8 mouse cellular contexts compared by ENCODE assay signal in genomic region chr16:4586531-4587123, GRCm38 (mm10). TPM values are rescaled to one million over a fixed set of nuclear protein-coding genes. Genes with fewer than 3 reads are reported as not detected.
DNase-seq lines count a peak whose midpoint lies in the region; ATAC-seq and TF ChIP-seq lines count a peak whose summit lies in the region.

No protein-coding gene starts in this region.

- ATAC-seq in activated CD4-positive, CD25-positive, alpha-beta regulatory T cell, adult 4 months = peak; percentile 84

- 0 out of 2 replicates have a peak, but pooled peaks cover 1% of the 10 kb centered on the region for H3K4me1 ChIP-seq in cortical plate, adult 2 months (ENCODE audit: control insufficient read depth, insufficient read depth, low read length)
- H3K4me1 ChIP-seq in megakaryocyte, embryonic 14.5 days = peaks cover 40% of the 10 kb centered on the region

- no peaks in the 10 kb centered on the region for H3K9me3 ChIP-seq in megakaryocyte, embryonic 14.5 days

- no peak for TF ChIP-seq CTCF in cortical plate, adult 2 months (IDR thresholded peaks at IDR 0.05; ENCODE audit: extremely low read depth, insufficient read depth, low read length)

- H3K4me3 ChIP-seq in cortical plate, adult 2 months (ENCODE audit: insufficient read depth, low read length) = peak overlapping the region; percentile 41
- peak overlapping the region; percentile 91 for H3K4me3 ChIP-seq in megakaryocyte, embryonic 14.5 days (replicated peaks)

- DNase-seq in gastrocnemius, adult 8-10 months (ENCODE audit: low spot score in 2 of 2) = peak; percentile 97 to 99
- peak; percentile 81 for DNase-seq in hindlimb bud, embryonic 11.5 days (ENCODE audit: extremely low spot score, low read depth, low spot score)
- DNase-seq in left cerebral cortex, adult 8-10 months (ENCODE audit: low spot score in 2 of 2) = peak; percentile 66 to 90
- peak; percentile 92 to 94 for DNase-seq in right cerebral cortex, postnatal 10 days (ENCODE audit: low spot score in 2 of 2)
- DNase-seq in urinary bladder, postnatal 25 days (ENCODE audit: low spot score) = peak; percentile 96

- no peaks in the 10 kb centered on the region for H3K36me3 ChIP-seq in megakaryocyte, embryonic 14.5 days (replicated peaks; ENCODE audit: low read length)

- TF ChIP-seq POLR2A in cortical plate, adult 2 months (IDR thresholded peaks at IDR 0.05; ENCODE audit: extremely low read depth, insufficient read depth, low read length) = 0 out of 2 replicates have a peak, but pooled peaks have one; percentile 24

- H3K27me3 ChIP-seq in megakaryocyte, embryonic 14.5 days (replicated peaks) = no peaks in the 10 kb centered on the region

- no peak overlapping the region for H3K27ac ChIP-seq in cortical plate, adult 2 months (ENCODE audit: insufficient read depth, low read length)

RNA-seq across cellular contexts. Expression of gene Glis2, which starts 7.9 kb away (rescaled TPM):
- under 1 TPM in 1 of 2 experiments, not detected in 1; 0.71 TPM for polyA plus RNA-seq in activated CD4-positive, CD25-positive, alpha-beta regulatory T cell, adult 4 months (2017; shearing (Covaris generic))
- polyA plus RNA-seq in cortical plate, adult 2 months (2012; rRNA removed) = 17.3 and 22.1 TPM in 2 replicates
- total RNA-seq in gastrocnemius, adult 8-10 months (2022) = 1 to 10 TPM; 1.8 to 4.0 (median 3.5) TPM
- 10 to 100 TPM; 11.1 to 20.7 (median 16.6) TPM for total RNA-seq in left cerebral cortex, adult 8-10 months (2022)
- polyA plus RNA-seq in megakaryocyte, embryonic 14.5 days (2012; ENCODE audit: insufficient read depth, low replicate concordance) = 0.62 and 2.0 TPM in 2 replicates

RNA-seq across cellular contexts. Expression of gene Tfap4, which starts 27.0 kb away (rescaled TPM):
- polyA plus RNA-seq in activated CD4-positive, CD25-positive, alpha-beta regulatory T cell, adult 4 months (2017; shearing (Covaris generic)) = 1 to 10 TPM; 4.1 to 6.2 TPM
- polyA plus RNA-seq in cortical plate, adult 2 months (2012; rRNA removed) = 3.9 and 5.0 TPM in 2 replicates
- total RNA-seq in gastrocnemius, adult 8-10 months (2022) = 1 to 10 TPM; 3.2 to 5.5 (median 3.7) TPM
- 1 to 10 TPM; 5.5 to 8.1 (median 6.9) TPM for total RNA-seq in left cerebral cortex, adult 8-10 months (2022)
- 27.6 and 46.2 TPM in 2 replicates for polyA plus RNA-seq in megakaryocyte, embryonic 14.5 days (2012; ENCODE audit: insufficient read depth, low replicate concordance)

RNA-seq across cellular contexts. Expression of gene Pam16, which starts 38.2 kb away (rescaled TPM):
- 10 to 100 TPM; 30.5 to 37.9 TPM for polyA plus RNA-seq in activated CD4-positive, CD25-positive, alpha-beta regulatory T cell, adult 4 months (2017; shearing (Covaris generic))
- polyA plus RNA-seq in cortical plate, adult 2 months (2012; rRNA removed) = 99.3 and 101 TPM in 2 replicates
- 100 to 1,000 TPM in 3 of 4 experiments, 10 to 100 TPM in 1; 93.3 to 129 (median 113) TPM for total RNA-seq in gastrocnemius, adult 8-10 months (2022)
- total RNA-seq in left cerebral cortex, adult 8-10 months (2022) = 10 to 100 TPM; 79.9 to 99.6 (median 92.2) TPM
- polyA plus RNA-seq in megakaryocyte, embryonic 14.5 days (2012; ENCODE audit: insufficient read depth, low replicate concordance) = 137 and 230 TPM in 2 replicates

RNA-seq across cellular contexts. Expression of gene Srl, which starts 45.0 kb away (rescaled TPM):
- polyA plus RNA-seq in activated CD4-positive, CD25-positive, alpha-beta regulatory T cell, adult 4 months (2017; shearing (Covaris generic)) = 1 to 10 TPM in 1 of 2 experiments, under 1 TPM in 1; 0.20 to 1.9 TPM
- 7.4 and 9.6 TPM in 2 replicates for polyA plus RNA-seq in cortical plate, adult 2 months (2012; rRNA removed)
- total RNA-seq in gastrocnemius, adult 8-10 months (2022) = 1,000 to 10,000 TPM; 1,019 to 1,332 (median 1,204) TPM
- 1 to 10 TPM; 3.6 to 7.4 (median 5.1) TPM for total RNA-seq in left cerebral cortex, adult 8-10 months (2022)
- 0.03 TPM in 1 of 2 replicates, not detected in the other for polyA plus RNA-seq in megakaryocyte, embryonic 14.5 days (2012; ENCODE audit: insufficient read depth, low replicate concordance)

RNA-seq across cellular contexts. Expression of gene Vasn, which starts 53.1 kb away (rescaled TPM):
- 1 to 10 TPM in 1 of 2 experiments, under 1 TPM in 1; 0.79 to 1.1 TPM for polyA plus RNA-seq in activated CD4-positive, CD25-positive, alpha-beta regulatory T cell, adult 4 months (2017; shearing (Covaris generic))
- polyA plus RNA-seq in cortical plate, adult 2 months (2012; rRNA removed) = 10.1 and 11.2 TPM in 2 replicates
- total RNA-seq in gastrocnemius, adult 8-10 months (2022) = 1 to 10 TPM; 2.5 to 4.3 (median 3.9) TPM
- total RNA-seq in left cerebral cortex, adult 8-10 months (2022) = 10 to 100 TPM in 2 of 4 experiments, 1 to 10 TPM in 2; 8.5 to 10.4 (median 9.9) TPM
- 0.58 TPM in 1 of 2 replicates, not detected in the other for polyA plus RNA-seq in megakaryocyte, embryonic 14.5 days (2012; ENCODE audit: insufficient read depth, low replicate concordance)
